Mouse (Mus musculus) CH12.LX (cell line): ENCODE measurements around the gene Dner.

Experiments used
- CTCF ChIP-seq, 2 experiments: IDR thresholded peaks in 1 of 2; conservative IDR thresholded peaks in 1 of 2; 2 replicates each; pipeline ENCODE4 v1.5.1; 2011 to 2012; ENCODE audit warnings: low read depth in 2 of 2, low read length in 2 of 2, improper control_type of control experiment in 1 of 2, inconsistent platforms in 1 of 2, mild to moderate bottlenecking in 1 of 2, moderate library complexity in 1 of 2
- EP300 ChIP-seq: IDR thresholded peaks from 2 replicates; pipeline ENCODE4 v1.6.1; 2011; ENCODE audit warnings: low read length, improper control_type of control experiment
- IRF4 ChIP-seq: IDR thresholded peaks from 2 replicates; pipeline ENCODE4 v1.6.1; 2014; ENCODE audit warnings: low read depth, mild to moderate bottlenecking, inconsistent platforms, low read length, improper control_type of control experiment
- MYC ChIP-seq: IDR thresholded peaks from 2 replicates; pipeline ENCODE4 v1.6.1; 2011; ENCODE audit warnings: low read depth, mild to moderate bottlenecking, improper control_type of control experiment, low read length
- POLR2A ChIP-seq: IDR thresholded peaks from 2 replicates; pipeline ENCODE4 v1.6.1; 2011; ENCODE audit warnings: low read depth, mild to moderate bottlenecking, improper control_type of control experiment, low read length

- TF ChIP-seq EP300 (no peak), MYC (no peak), IRF4 (no peak), POLR2A (no peak), CTCF (conservative IDR thresholded peaks at IDR 0.05 in 1 of 2, IDR thresholded peaks at IDR 0.05 in 1 of 2; ENCODE audit: low read depth in 2 of 2, low read length in 2 of 2) (no peak)
These were observed 313.3 kb downstream of the Dner start for GRCm38 (mm10) chr1:84382709-84383108.
